Mouse (Mus musculus) E14TG2a.4 (cell line): ENCODE measurements around the gene Rap1gap2.

ENCODE experiments used
- CTCF ChIP-seq: conservative IDR thresholded peaks from 2 replicates; pipeline ENCODE4 v1.5.1; 2014; ENCODE audit warnings: low read length
- NANOG ChIP-seq: IDR thresholded peaks from 2 replicates; pipeline ENCODE4 v1.6.1; 2014; ENCODE audit warnings: borderline replicate concordance, low read length, mixed read lengths
- POU5F1 ChIP-seq: IDR thresholded peaks from 2 replicates; pipeline ENCODE4 v1.6.1; 2014; ENCODE audit warnings: low read length, borderline replicate concordance

DNA sequence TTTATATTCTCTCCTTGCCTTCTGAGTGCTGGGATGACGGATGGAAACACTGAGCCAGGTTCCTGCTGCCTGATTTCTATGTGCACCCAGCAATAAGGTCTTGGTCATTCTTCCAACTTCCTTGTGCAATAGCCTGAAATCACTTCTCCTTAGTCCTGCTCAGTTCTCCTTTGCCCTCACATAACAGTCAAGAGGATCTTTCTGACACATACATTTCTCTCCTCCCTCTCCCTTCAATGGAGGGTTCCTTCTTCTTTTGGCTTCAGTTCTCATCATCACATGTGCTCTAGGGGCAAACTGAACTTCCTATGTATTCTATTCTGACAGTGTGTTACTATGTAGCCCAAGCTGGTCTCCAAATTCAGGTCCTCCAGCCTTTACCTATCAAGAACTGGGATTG is 37.3 kb upstream of the Rap1gap2 start:
- TF ChIP-seq CTCF (no peak), NANOG (no peak), POU5F1 (no peak)
